Mouse (Mus musculus) MEL (cell line): ENCODE data around the gene Sf3b5. TPM values are rescaled to one million over a fixed set of nuclear protein-coding genes. Genes with fewer than 3 reads are reported as not detected.

Experiments
- DNase-seq: peaks from one replicate; pipeline ENCODE4 v3.0.0; 2011; ENCODE audit warnings: low read depth, low spot score
- H3K27ac ChIP-seq: 2 replicates; pipeline ENCODE4 v1.5.1; 2012; ENCODE audit warnings: low read depth, mild to moderate bottlenecking, control low read depth, low read length, moderate library complexity; ENCODE audit not compliant: control insufficient read depth
- H3K27me3 ChIP-seq, 2 experiments: fragments of 150-350 bp in 1 of 2; sonication (generic) in 1 of 2; 2 replicates each; pipeline ENCODE4 v1.6.1; 2012; ENCODE audit warnings: low read length in 2 of 2, mild to moderate bottlenecking in 2 of 2, improper control_type of control experiment in 1 of 2, moderate library complexity in 1 of 2; ENCODE audit not compliant: insufficient read depth in 2 of 2, control insufficient read depth in 1 of 2
- H3K36me3 ChIP-seq, 2 experiments: 2 replicates each; pipeline ENCODE4 v1.6.1; 2012 to 2014; ENCODE audit warnings: low read length in 2 of 2, improper control_type of control experiment in 1 of 2, inconsistent platforms in 1 of 2, mild to moderate bottlenecking in 1 of 2; ENCODE audit not compliant: insufficient read depth in 2 of 2, control insufficient read depth in 1 of 2
- H3K4me1 ChIP-seq, 2 experiments: fragments of 150-350 bp in 1 of 2; sonication (generic) in 1 of 2; 2 replicates each; pipeline ENCODE4 v1.6.1; 2012; ENCODE audit warnings: low read length in 2 of 2, improper control_type of control experiment in 1 of 2, mild to moderate bottlenecking in 1 of 2; ENCODE audit not compliant: insufficient read depth in 2 of 2, control insufficient read depth in 1 of 2
- H3K4me3 ChIP-seq, 2 experiments: fragments of 150-350 bp in 1 of 2; sonication (generic) in 1 of 2; 2 replicates each; pipeline ENCODE4 v1.5.1; 2012; ENCODE audit warnings: low read depth in 2 of 2, low read length in 2 of 2, mild to moderate bottlenecking in 2 of 2, moderate library complexity in 2 of 2, control low read depth in 1 of 2, improper control_type of control experiment in 1 of 2; ENCODE audit not compliant: control insufficient read depth in 1 of 2, insufficient read depth in 1 of 2
- H3K79me2 ChIP-seq: 2 replicates; pipeline ENCODE4 v1.6.1; 2012; ENCODE audit warnings: mild to moderate bottlenecking, low read length, moderate library complexity; ENCODE audit not compliant: control insufficient read depth, poor library complexity, insufficient read depth
- H3K9ac ChIP-seq: 2 replicates; pipeline ENCODE4 v1.6.1; 2012; ENCODE audit warnings: low read depth, mild to moderate bottlenecking, control low read depth, low read length, moderate library complexity; ENCODE audit not compliant: control insufficient read depth, poor library complexity, severe bottlenecking
- H3K9me3 ChIP-seq: fragments of 150-350 bp; sonication (generic); replicated peaks from 2 replicates; pipeline ENCODE4 v1.6.1; 2012; ENCODE audit warnings: mild to moderate bottlenecking, low read length, improper control_type of control experiment, moderate library complexity; ENCODE audit not compliant: insufficient read depth
- CTCF ChIP-seq, 3 experiments: IDR thresholded peaks in 2 of 3; conservative IDR thresholded peaks in 1 of 3; 2 replicates each; pipeline ENCODE4 v1.5.1; 2011 to 2012; ENCODE audit warnings: low read length in 3 of 3, low read depth in 2 of 3, mild to moderate bottlenecking in 2 of 3, improper control_type of control experiment in 1 of 3, inconsistent platforms in 1 of 3, mixed read lengths in 1 of 3, moderate library complexity in 1 of 3; ENCODE audit not compliant: control insufficient read depth in 1 of 3, insufficient read depth in 1 of 3, poor library complexity in 1 of 3, severe bottlenecking in 1 of 3
- ELF1 ChIP-seq: IDR thresholded peaks from 2 replicates; pipeline ENCODE4 v1.6.1; 2014; ENCODE audit warnings: low read depth, mild to moderate bottlenecking, inconsistent platforms, low read length, improper control_type of control experiment, moderate library complexity
- EP300 ChIP-seq, 2 experiments: IDR thresholded peaks; 2 replicates each; pipeline ENCODE4 v1.6.1; 2011; ENCODE audit warnings: improper control_type of control experiment in 2 of 2, low read length in 2 of 2, low read depth in 1 of 2, mild to moderate bottlenecking in 1 of 2
- ETS1 ChIP-seq: IDR thresholded peaks from 2 replicates; pipeline ENCODE4 v1.6.1; 2012; ENCODE audit warnings: low read depth, mild to moderate bottlenecking, inconsistent platforms, low read length, improper control_type of control experiment, moderate library complexity
- GABPA ChIP-seq: IDR thresholded peaks from 2 replicates; pipeline ENCODE4 v1.6.1; 2012; ENCODE audit warnings: low read depth, mild to moderate bottlenecking, inconsistent platforms, low read length, improper control_type of control experiment, moderate library complexity
- GATA1 ChIP-seq: IDR thresholded peaks from 2 replicates; pipeline ENCODE4 v1.6.1; 2011; ENCODE audit warnings: low read depth, low read length, improper control_type of control experiment
- HCFC1 ChIP-seq: IDR thresholded peaks from 2 replicates; pipeline ENCODE4 v1.6.1; 2012; ENCODE audit warnings: low read depth, mild to moderate bottlenecking, inconsistent platforms, low read length, improper control_type of control experiment, moderate library complexity
- KAT2A ChIP-seq: conservative IDR thresholded peaks from 2 replicates; pipeline ENCODE4 v1.6.1; 2012; ENCODE audit warnings: low read depth, low read length, improper control_type of control experiment, inconsistent platforms
- MAX ChIP-seq: IDR thresholded peaks from 2 replicates; pipeline ENCODE4 v1.6.1; 2011; ENCODE audit warnings: low read length, improper control_type of control experiment
- MAZ ChIP-seq: IDR thresholded peaks from 2 replicates; pipeline ENCODE4 v1.6.1; 2012; ENCODE audit warnings: low read depth, mild to moderate bottlenecking, inconsistent platforms, low read length, improper control_type of control experiment
- MEF2A ChIP-seq: IDR thresholded peaks from 2 replicates; pipeline ENCODE4 v1.6.1; 2014; ENCODE audit warnings: low read depth, mild to moderate bottlenecking, inconsistent platforms, low read length, improper control_type of control experiment; ENCODE audit not compliant: poor library complexity, insufficient replicate concordance, severe bottlenecking; ENCODE audit errors: extremely low read depth
- MXI1 ChIP-seq: IDR thresholded peaks from 2 replicates; pipeline ENCODE4 v1.6.1; 2011; ENCODE audit warnings: mild to moderate bottlenecking, low read depth, low read length, improper control_type of control experiment
- MYC ChIP-seq: IDR thresholded peaks from 2 replicates; pipeline ENCODE4 v1.6.1; 2011; ENCODE audit warnings: low read depth, mild to moderate bottlenecking, low read length, improper control_type of control experiment, moderate library complexity
- NELFE ChIP-seq: IDR thresholded peaks from 2 replicates; pipeline ENCODE4 v1.6.1; 2011; ENCODE audit warnings: low read depth, low read length, improper control_type of control experiment
- POLR2A ChIP-seq, 2 experiments: IDR thresholded peaks; 2 replicates each; pipeline ENCODE4 v1.6.1; 2011 to 2012; ENCODE audit warnings: low read length in 2 of 2, mild to moderate bottlenecking in 2 of 2, control low read depth in 1 of 2, improper control_type of control experiment in 1 of 2, low read depth in 1 of 2, moderate library complexity in 1 of 2; ENCODE audit not compliant: control insufficient read depth in 1 of 2, insufficient read depth in 1 of 2, poor library complexity in 1 of 2
- POLR2AphosphoS5 ChIP-seq: IDR thresholded peaks from 2 replicates; pipeline ENCODE4 v1.6.1; 2012; ENCODE audit warnings: low read depth, borderline replicate concordance, mild to moderate bottlenecking, inconsistent platforms, low read length, moderate library complexity, mixed read lengths
- RAD21 ChIP-seq: IDR thresholded peaks from 2 replicates; pipeline ENCODE4 v1.6.1; 2011; ENCODE audit warnings: mild to moderate bottlenecking, low read depth, low read length, improper control_type of control experiment
- RCOR1 ChIP-seq: IDR thresholded peaks from 2 replicates; pipeline ENCODE4 v1.6.1; 2012; ENCODE audit warnings: low read depth, mild to moderate bottlenecking, inconsistent platforms, low read length, improper control_type of control experiment
- SIN3A ChIP-seq: IDR thresholded peaks from 2 replicates; pipeline ENCODE4 v1.6.1; 2012; ENCODE audit warnings: low read length, improper control_type of control experiment, inconsistent platforms
- TCF12 ChIP-seq: IDR thresholded peaks from 2 replicates; pipeline ENCODE4 v1.6.1; 2014; ENCODE audit warnings: low read depth, mild to moderate bottlenecking, inconsistent platforms, low read length, improper control_type of control experiment, moderate library complexity
- UBTF ChIP-seq: IDR thresholded peaks from 2 replicates; pipeline ENCODE4 v1.6.1; 2012; ENCODE audit warnings: low read depth, mild to moderate bottlenecking, inconsistent platforms, low read length, improper control_type of control experiment, moderate library complexity, borderline replicate concordance; ENCODE audit not compliant: insufficient read depth
- USF1 ChIP-seq: IDR thresholded peaks from 2 replicates; pipeline ENCODE4 v1.6.1; 2014; ENCODE audit warnings: low read depth, mild to moderate bottlenecking, inconsistent platforms, low read length, improper control_type of control experiment, moderate library complexity
- ZC3H11A ChIP-seq: IDR thresholded peaks from 2 replicates; pipeline ENCODE4 v1.6.1; 2012; ENCODE audit warnings: low read depth, mild to moderate bottlenecking, inconsistent platforms, low read length, improper control_type of control experiment
- ZNF384 ChIP-seq: IDR thresholded peaks from 2 replicates; pipeline ENCODE4 v1.6.1; 2012; ENCODE audit warnings: low read depth, mild to moderate bottlenecking, inconsistent platforms, low read length, improper control_type of control experiment
- polyA plus RNA-seq, 2 experiments: library from polyadenylated mRNA; stranded (reverse) in 1 of 2; unstranded in 1 of 2; fragments of >175 nt in 1 of 2; fragments of >200 nt in 1 of 2; gene quantifications; 2 replicates each; pipeline versions ENCODE4 v1.2.1 to v1.2.4; 2012; ENCODE audit warnings: low replicate concordance in 2 of 2, low read depth in 1 of 2; ENCODE audit not compliant: insufficient read length in 2 of 2, insufficient read depth in 1 of 2, missing spikeins in 1 of 2
- total RNA-seq: library from RNA; depleted of rRNA; stranded (reverse); fragments of 300-350 nt; gene quantifications from 2 replicates; pipeline ENCODE4 v1.2.3, GENCODE M21; 2012

The Sf3b5 gene
- total and polyA plus RNA-seq, 3 experiments = 16.6 to 57.4 TPM; not detected in 1

DNA sequence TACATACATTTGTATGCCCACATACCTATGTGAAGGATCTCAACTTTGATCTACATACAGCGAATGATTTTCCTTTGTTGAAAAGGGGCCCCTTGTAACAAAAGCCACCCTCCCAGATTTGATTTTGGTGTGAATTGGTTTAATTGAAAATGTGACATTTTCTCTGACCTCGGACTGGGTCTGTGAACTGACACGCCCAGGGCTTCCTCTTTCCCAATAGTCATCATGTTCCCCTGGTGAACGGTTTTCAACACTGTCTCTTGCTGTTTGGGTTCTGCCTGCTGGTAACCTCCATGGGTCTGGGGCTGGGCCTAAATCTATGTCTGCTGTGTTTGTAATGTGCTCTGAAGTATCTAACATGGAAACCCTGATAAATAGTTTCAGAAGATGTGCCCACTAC, 47.9 kb upstream of the Sf3b5 start:
- DNase-seq = no peak
- H3K4me3 ChIP-seq = no peak overlapping the region
- H3K27me3 ChIP-seq = no peaks in the 10 kb centered on the region
- H3K9ac ChIP-seq = no peak overlapping the region
- peaks cover 3 to 6% of the 10 kb centered on the region in 2 experiments; a peak in 3 of 4 replicates for H3K4me1 ChIP-seq
- TF ChIP-seq POLR2AphosphoS5 = no peak
- TF ChIP-seq MYC = no peak
- no peak for TF ChIP-seq MXI1
- TF ChIP-seq HCFC1 = no peak
- TF ChIP-seq MAX = no peak
- TF ChIP-seq RAD21 = no peak
- no peak for TF ChIP-seq MEF2A
- no peak for TF ChIP-seq UBTF
- TF ChIP-seq USF1 = no peak
- no peak for TF ChIP-seq CTCF (IDR thresholded peaks at IDR 0.05 in 2 of 3, conservative IDR thresholded peaks at IDR 0.05 in 1 of 3; ENCODE audit: control insufficient read depth in 1 of 3, insufficient read depth in 1 of 3, low read depth in 2 of 3, low read length in 3 of 3, poor library complexity in 1 of 3, severe bottlenecking in 1 of 3)
- TF ChIP-seq RCOR1 = no peak
- TF ChIP-seq ZC3H11A = no peak
- TF ChIP-seq ELF1 = no peak
- TF ChIP-seq GATA1 = no peak
- no peak for TF ChIP-seq SIN3A
- TF ChIP-seq ETS1 = no peak
- TF ChIP-seq MAZ = no peak
- H3K9me3 ChIP-seq = no peaks in the 10 kb centered on the region
- no peaks in the 10 kb centered on the region for H3K79me2 ChIP-seq
- H3K36me3 ChIP-seq = peaks cover 0 to 6% of the 10 kb centered on the region in 2 experiments; a peak in 2 of 4 replicates
- no peak overlapping the region for H3K27ac ChIP-seq

DNA sequence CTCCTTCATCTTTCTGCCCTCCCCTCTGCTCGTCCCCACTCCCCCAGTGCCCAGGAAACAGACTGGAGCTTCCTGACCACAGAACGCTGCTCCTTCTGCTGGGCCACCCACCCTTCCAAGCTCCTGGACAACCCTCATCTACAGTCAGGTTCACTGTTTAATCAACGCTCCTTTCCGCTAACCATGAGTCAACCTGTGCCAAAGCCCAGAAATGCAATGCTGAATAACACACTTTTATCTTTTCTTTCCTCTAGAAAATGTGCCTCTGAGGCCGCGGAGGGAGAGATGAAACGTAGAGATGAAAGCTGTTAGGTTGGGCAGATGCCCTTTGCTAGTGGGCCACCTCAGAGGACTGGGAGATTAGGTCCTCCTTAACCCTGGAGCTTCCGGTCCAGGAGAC, 43.6 kb upstream of the Sf3b5 start:
- Histone ChIP-seq H3K36me3 (peaks cover 0 to 11% of the 10 kb centered on the region in 2 experiments; a peak in 2 of 4 replicates), H3K27me3 (no peaks in the 10 kb centered on the region), H3K79me2 (no peaks in the 10 kb centered on the region; the same call in 1 of the 2 replicates), H3K27ac (peak overlapping the region; percentile 37), H3K9me3 (no peaks in the 10 kb centered on the region), H3K9ac (no peak overlapping the region), H3K4me1 (peaks cover 8 to 13% of the 10 kb centered on the region in 2 experiments; a peak in 3 of 4 replicates), H3K4me3 (no peak overlapping the region)
- DNase-seq = peak; percentile 22
- TF ChIP-seq EP300 (IDR thresholded peaks at IDR 0.05; ENCODE audit: low read depth in 1 of 2, low read length in 2 of 2) (0 out of 4 replicates have a peak, but pooled peaks of 1 of the 2 experiments have one; percentile 11), KAT2A (no peak), NELFE (no peak), ETS1 (peak; percentile 30; the same call in 1 of the 2 replicates), TCF12 (no peak), POLR2A (IDR thresholded peaks at IDR 0.05; ENCODE audit: control insufficient read depth in 1 of 2, insufficient read depth in 1 of 2, low read depth in 1 of 2, low read length in 2 of 2, poor library complexity in 1 of 2) (no peak), GABPA (no peak), ZNF384 (no peak)
